In genomic region chr7:80416969-80417368, GRCm38 (mm10) we compare ENCODE assay signal across 14 mouse cellular contexts. TPM values are rescaled to one million over a fixed set of nuclear protein-coding genes. Genes with fewer than 3 reads are reported as not detected.
DNase-seq lines count a peak whose midpoint lies in the region; ATAC-seq lines count a peak whose summit lies in the region.
"Had no signal": no experiment of that assay in that cellular context is flagged by ENCODE, and none has a peak within 500 bp of the region (broad histone marks: within the 10 kb centered on the region; RNA-seq: fewer than 3 reads in every experiment).

No protein-coding gene starts in this region.

- peak; percentile 64 for DNase-seq in CD4-positive, CD25-positive, alpha-beta regulatory T cell, adult 2 months (ENCODE audit: low read depth, low spot score)
- DNase-seq in T-cell, adult 2 months (ENCODE audit: low spot score), result peak; percentile 25
- DNase-seq in thymus, postnatal 0 days (ENCODE audit: low spot score), result peak; percentile 66
- DNase-seq in embryo, embryonic 9.5 days (ENCODE audit: extremely low spot score), result no peak
- no peak for DNase-seq in lung, postnatal 25 days (ENCODE audit: low spot score)
- DNase-seq in heart, postnatal 36 days, result no peak
- DNase-seq: cerebellum, adult 8-10 months; gastrocnemius, postnatal 36 days; kidney, postnatal 36 days; layer of hippocampus, adult 9-11 months had no signal

- intact Hi-C loops in heart, postnatal 36 days (cut with DNase I), result no loop called here

- ATAC-seq in megakaryocyte progenitor cell, adult 5-6 weeks (replicated peaks; ENCODE audit: poor library complexity), result peak; percentile 69
- ATAC-seq: forebrain, embryonic 13.5 days; intestine, embryonic 16.5 days; lung, postnatal 0 days had no signal

RNA-seq across cellular contexts. Expression of gene Furin, which starts 11.7 kb away (rescaled TPM):
- 13.8 and 15.6 TPM in 2 replicates for total RNA-seq in megakaryocyte progenitor cell, adult 5-6 weeks (2015)
- 7.2 and 10.2 TPM in 2 replicates for total RNA-seq in megakaryocyte progenitor cell, adult 5-6 weeks (2017)
- polyA plus RNA-seq in thymus, postnatal 0 days (2015; fragmentation: Nextera tagmentation; extraction: Ambion mirVana), result 6.8 and 9.1 TPM in 2 replicates
- total RNA-seq in heart, postnatal 36 days (2021), result 100 to 1,000 TPM; 111 to 120 TPM

RNA-seq across cellular contexts. Expression of gene Fes, which starts 29.2 kb away (rescaled TPM):
- 117 and 126 TPM in 2 replicates for total RNA-seq in megakaryocyte progenitor cell, adult 5-6 weeks (2015)
- total RNA-seq in megakaryocyte progenitor cell, adult 5-6 weeks (2017), result 97.6 and 158 TPM in 2 replicates
- polyA plus RNA-seq in thymus, postnatal 0 days (2015; fragmentation: Nextera tagmentation; extraction: Ambion mirVana), result 7.3 and 7.8 TPM in 2 replicates
- 10 to 100 TPM in 1 of 2 experiments, 1 to 10 TPM in 1; 6.9 to 16.0 TPM for total RNA-seq in heart, postnatal 36 days (2021)

RNA-seq across cellular contexts. Expression of gene Man2a2, which starts 45.8 kb away (rescaled TPM):
- 31.2 and 32.6 TPM in 2 replicates for total RNA-seq in megakaryocyte progenitor cell, adult 5-6 weeks (2015)
- total RNA-seq in megakaryocyte progenitor cell, adult 5-6 weeks (2017), result 37.9 and 44.0 TPM in 2 replicates
- 7.1 and 10.3 TPM in 2 replicates for polyA plus RNA-seq in thymus, postnatal 0 days (2015; fragmentation: Nextera tagmentation; extraction: Ambion mirVana)
- 10 to 100 TPM; 60.0 to 62.9 TPM for total RNA-seq in heart, postnatal 36 days (2021)

Comparison
In these comparisons a context has a peak if more than half of its experiments do, and no peak if none do; other contexts are left out.
1. DNase-seq: peak in CD4-positive, CD25-positive, alpha-beta regulatory T cell, adult 2 months (single experiment), T-cell, adult 2 months (single experiment) and thymus, postnatal 0 days (single experiment); none in embryo, embryonic 9.5 days (single experiment), lung, postnatal 25 days (single experiment) and heart, postnatal 36 days (0 of 2).
2. RNA of gene Furin, which starts 11.7 kb away (total RNA-seq): 111 to 120 TPM in heart, postnatal 36 days; 7.2 to 15.6 TPM in megakaryocyte progenitor cell, adult 5-6 weeks; every median in the first group is over 4 times any median in the second.
3. RNA of gene Fes, which starts 29.2 kb away (total RNA-seq): 97.6 to 158 TPM in megakaryocyte progenitor cell, adult 5-6 weeks; 6.9 to 16.0 TPM in heart, postnatal 36 days; every median in the first group is over 4 times any median in the second.